ENCODE assay signal across 33 mouse cellular contexts in genomic region chr13:29429877-29430276, GRCm38 (mm10).
DNase-seq lines count a peak whose midpoint lies in the region; ATAC-seq lines count a peak whose summit lies in the region.
"Had no signal": no experiment of that assay in that cellular context is flagged by ENCODE, and none has a peak within 500 bp of the region (broad histone marks: within the 10 kb centered on the region; RNA-seq: fewer than 3 reads in every experiment).

No protein-coding gene starts in this region.

- no peak overlapping the region for H3K27ac ChIP-seq in heart, embryonic 10.5 days
- no peak overlapping the region for H3K27ac ChIP-seq in heart, embryonic 12.5 days (ENCODE audit: poor library complexity, severe bottlenecking)
- H3K27ac ChIP-seq in limb, embryonic 12.5 days = peak overlapping the region; percentile 80
- H3K27ac ChIP-seq: embryonic facial prominence, embryonic 13.5 days; forebrain, embryonic 12.5 days; hindbrain, postnatal 0 days; intestine, embryonic 15.5 days; liver, embryonic 12.5 days; midbrain, embryonic 13.5 days; stomach, postnatal 0 days had no signal

- 81% methylated on average over 4 of the region's 4 CpGs for WGBS in heart, embryonic 10.5 days
- WGBS in heart, embryonic 12.5 days = 79% methylated on average over 4 of the region's 4 CpGs
- WGBS in limb, embryonic 12.5 days = 19% methylated on average over 4 of the region's 4 CpGs

- H3K36me3 ChIP-seq in heart, embryonic 10.5 days = 0 out of 2 replicates have a peak, but pooled peaks cover 3% of the 10 kb centered on the region
- H3K36me3 ChIP-seq in heart, embryonic 12.5 days = peaks cover 4% of the 10 kb centered on the region; the same call in 1 of the 2 replicates
- no peaks in the 10 kb centered on the region for H3K36me3 ChIP-seq in limb, embryonic 12.5 days
- H3K36me3 ChIP-seq: embryonic facial prominence, embryonic 13.5 days; forebrain, embryonic 12.5 days; intestine, embryonic 15.5 days; liver, embryonic 12.5 days; midbrain, embryonic 13.5 days had no signal

- no peaks in the 10 kb centered on the region for H3K27me3 ChIP-seq in heart, embryonic 10.5 days (ENCODE audit: insufficient read depth, poor library complexity, severe bottlenecking)
- H3K27me3 ChIP-seq in heart, embryonic 12.5 days (replicated peaks) = no peaks in the 10 kb centered on the region
- H3K27me3 ChIP-seq in limb, embryonic 12.5 days = no peaks in the 10 kb centered on the region
- H3K27me3 ChIP-seq: embryonic facial prominence, embryonic 13.5 days; forebrain, embryonic 12.5 days; intestine, embryonic 15.5 days; liver, embryonic 12.5 days; megakaryocyte, embryonic 14.5 days; midbrain, embryonic 13.5 days had no signal

- H3K4me2 ChIP-seq in heart, embryonic 12.5 days = no peak overlapping the region
- H3K4me2 ChIP-seq in limb, embryonic 12.5 days = no peak overlapping the region
- H3K4me2 ChIP-seq: embryonic facial prominence, embryonic 13.5 days; forebrain, embryonic 12.5 days; heart, embryonic 11.5 days; intestine, embryonic 15.5 days; liver, embryonic 12.5 days; midbrain, embryonic 13.5 days had no signal

- H3K9me3 ChIP-seq in heart, embryonic 10.5 days = no peaks in the 10 kb centered on the region
- H3K9me3 ChIP-seq in heart, embryonic 12.5 days (replicated peaks) = peaks cover 7% of the 10 kb centered on the region; the same call in 1 of the 2 replicates
- no peaks in the 10 kb centered on the region for H3K9me3 ChIP-seq in limb, embryonic 12.5 days
- H3K9me3 ChIP-seq: embryonic facial prominence, embryonic 13.5 days; forebrain, embryonic 12.5 days; G1E; intestine, embryonic 15.5 days; liver, embryonic 12.5 days; midbrain, embryonic 13.5 days had no signal

- peak; percentile 52 for DNase-seq in heart, embryonic 10.5 days (ENCODE audit: low spot score)
- peak; percentile 47 for DNase-seq in 3T3-L1 (ENCODE audit: low read depth, low spot score)
- peak; percentile 28 for DNase-seq in fibroblast of lung, adult 2 months (ENCODE audit: low read depth)
- DNase-seq in kidney, postnatal 25 days = no peak
- DNase-seq in right cerebral cortex, adult 2 months (ENCODE audit: low spot score in 2 of 2) = no peak
- DNase-seq in adrenal gland, postnatal 25 days = no peak
- DNase-seq: adrenal gland, postnatal 14 days; cerebellum, adult 11-12 months; cerebellum, adult 9-11 months; embryo, embryonic 11 days; gastrocnemius, postnatal 14 days; heart, adult 11 months; heart, postnatal 4 days; kidney, adult 2 months; kidney, postnatal 4 days; left cerebral cortex, postnatal 4 days; liver, postnatal 0 days; lung, postnatal 36 days; thymus, adult 18-20 months; thymus, postnatal 36 days had no signal

- ATAC-seq in heart, embryonic 12.5 days (ENCODE audit: insufficient number of reproducible peaks, low FRiP score) = no peak
- ATAC-seq in limb, embryonic 12.5 days (ENCODE audit: insufficient number of reproducible peaks, insufficient read depth, low FRiP score, low TSS enrichment, low read depth) = no peak
- ATAC-seq: hindbrain, postnatal 0 days; intestine, embryonic 15.5 days; liver, embryonic 12.5 days; liver, postnatal 0 days; midbrain, embryonic 13.5 days had no signal

- peaks cover 9% of the 10 kb centered on the region for H3K4me1 ChIP-seq in heart, embryonic 10.5 days
- H3K4me1 ChIP-seq in heart, embryonic 12.5 days (replicated peaks) = peaks cover 10% of the 10 kb centered on the region
- peaks cover 19% of the 10 kb centered on the region for H3K4me1 ChIP-seq in limb, embryonic 12.5 days (replicated peaks)
- H3K4me1 ChIP-seq: forebrain, embryonic 12.5 days; intestine, embryonic 15.5 days; liver, embryonic 12.5 days had no signal

- H3K9ac ChIP-seq in heart, embryonic 12.5 days = no peak overlapping the region
- no peak overlapping the region for H3K9ac ChIP-seq in limb, embryonic 12.5 days (replicated peaks)
- H3K9ac ChIP-seq: embryonic facial prominence, embryonic 13.5 days; forebrain, embryonic 12.5 days; intestine, embryonic 15.5 days; liver, embryonic 12.5 days; liver, postnatal 0 days; midbrain, embryonic 13.5 days had no signal

- H3K4me3 ChIP-seq in heart, embryonic 10.5 days = no peak overlapping the region
- H3K4me3 ChIP-seq in heart, embryonic 12.5 days = no peak overlapping the region
- no peak overlapping the region for H3K4me3 ChIP-seq in limb, embryonic 12.5 days (replicated peaks)
- H3K4me3 ChIP-seq: embryonic facial prominence, embryonic 13.5 days; erythroblast, embryonic 14.5 days; forebrain, embryonic 12.5 days; intestine, embryonic 15.5 days; liver, embryonic 12.5 days; megakaryocyte, embryonic 14.5 days; midbrain, embryonic 13.5 days had no signal

Comparison
In these comparisons a context has a peak if more than half of its experiments do, and no peak if none do; other contexts are left out.
1. DNase-seq: peak in heart, embryonic 10.5 days (single experiment), 3T3-L1 (single experiment) and fibroblast of lung, adult 2 months (single experiment); none in kidney, postnatal 25 days (0 of 2), right cerebral cortex, adult 2 months (0 of 2) and adrenal gland, postnatal 25 days (single experiment).